Mouse (Mus musculus): ENCODE measurements around the gene Olfr308. TPM values are rescaled to one million over a fixed set of nuclear protein-coding genes. Genes with fewer than 3 reads are reported as not detected.

The Olfr308 gene
- polyA plus RNA-seq, 1 experiment from 2014 or later = not detected

Small RNA genes within 50 kb of the gene (microRNA-seq; reads per million reads assigned to microRNA genes)
- gene Gm23192 = not detected

Other genes with a start within 250 kb of the Olfr308 start
- not detected in 2 replicates for gene Vmn2r75, start 153.9 kb downstream of the Olfr308 start, polyA plus RNA-seq (2015; fragmentation: Nextera tagmentation; extraction: Ambion mirVana)
- gene Vmn2r76, start 79.3 kb downstream of the Olfr308 start, polyA plus RNA-seq (2015; fragmentation: Nextera tagmentation; extraction: Ambion mirVana) = not detected in 2 replicates
- not detected in 2 replicates for gene Olfr310, start 48.5 kb downstream of the Olfr308 start, polyA plus RNA-seq (2015; fragmentation: Nextera tagmentation; extraction: Ambion mirVana)
- gene Olfr309, start 11.9 kb downstream of the Olfr308 start, polyA plus RNA-seq (2015; fragmentation: Nextera tagmentation; extraction: Ambion mirVana) = not detected in 2 replicates
- not detected in 2 replicates for gene Olfr307, start 12.0 kb upstream of the Olfr308 start, polyA plus RNA-seq (2015; fragmentation: Nextera tagmentation; extraction: Ambion mirVana)
- gene Olfr305, start 41.3 kb upstream of the Olfr308 start, polyA plus RNA-seq (2015; fragmentation: Nextera tagmentation; extraction: Ambion mirVana) = not detected in 2 replicates
- not detected in 2 replicates for gene Olfr304, start 61.0 kb upstream of the Olfr308 start, polyA plus RNA-seq (2015; fragmentation: Nextera tagmentation; extraction: Ambion mirVana)
- gene Olfr303, start 72.2 kb upstream of the Olfr308 start, polyA plus RNA-seq (2015; fragmentation: Nextera tagmentation; extraction: Ambion mirVana) = not detected in 2 replicates
- not detected in 2 replicates for gene Olfr301, start 78.2 kb upstream of the Olfr308 start, polyA plus RNA-seq (2015; fragmentation: Nextera tagmentation; extraction: Ambion mirVana)
- not detected in 2 replicates for gene Olfr299, start 134.3 kb upstream of the Olfr308 start, polyA plus RNA-seq (2015; fragmentation: Nextera tagmentation; extraction: Ambion mirVana)
- not detected in 2 replicates for gene Olfr298, start 166.9 kb upstream of the Olfr308 start, polyA plus RNA-seq (2015; fragmentation: Nextera tagmentation; extraction: Ambion mirVana)
- gene Olfr297, start 194.3 kb upstream of the Olfr308 start, polyA plus RNA-seq (2015; fragmentation: Nextera tagmentation; extraction: Ambion mirVana) = not detected in 2 replicates

All from stomach, embryonic 16.5 days (tissue).